Mouse (Mus musculus) midbrain, embryonic 15.5 days (tissue): ENCODE results near the gene Tgfb3. TPM values are rescaled to one million over a fixed set of nuclear protein-coding genes. Genes with fewer than 3 reads are reported as not detected.

Experiments
- ATAC-seq: fragments of 200-750 bp; cut with Nextera tagmentation; replicated peaks from 2 replicates; pipeline ENCODE4 v1.8.0; 2017; ENCODE audit warnings: moderate TSS enrichment
- H3K27ac ChIP-seq: fragments of 300-500 bp; sonication (generic); 2 replicates; pipeline ENCODE4 v1.5.1; 2015; ENCODE audit warnings: mild to moderate bottlenecking, inconsistent platforms
- H3K27me3 ChIP-seq: fragments of 300-500 bp; sonication (generic); replicated peaks from 2 replicates; pipeline ENCODE4 v1.6.1; 2015; ENCODE audit warnings: inconsistent platforms
- H3K36me3 ChIP-seq: fragments of 300-500 bp; sonication (generic); replicated peaks from 2 replicates; pipeline ENCODE4 v1.6.1; 2015; ENCODE audit warnings: inconsistent platforms
- H3K4me1 ChIP-seq: fragments of 300-500 bp; sonication (generic); 2 replicates; pipeline ENCODE4 v1.6.1; 2015; ENCODE audit warnings: inconsistent platforms
- H3K4me2 ChIP-seq: fragments of 300-500 bp; sonication (generic); 2 replicates; pipeline ENCODE4 v1.6.1; 2015; ENCODE audit warnings: inconsistent platforms, mild to moderate bottlenecking, moderate library complexity
- H3K4me3 ChIP-seq: fragments of 300-500 bp; sonication (generic); 2 replicates; pipeline ENCODE4 v1.5.1; 2015; ENCODE audit warnings: mild to moderate bottlenecking, inconsistent platforms
- H3K9ac ChIP-seq: fragments of 300-500 bp; sonication (generic); 2 replicates; pipeline ENCODE4 v1.6.1; 2015; ENCODE audit warnings: mild to moderate bottlenecking, inconsistent platforms
- H3K9me3 ChIP-seq: fragments of 300-500 bp; sonication (generic); 2 replicates; pipeline ENCODE4 v1.6.1; 2016; ENCODE audit warnings: inconsistent platforms
- WGBS: fragments of 180-500 bp; shearing (Covaris S2); methylation state at CpG from one replicate; pipeline ENCODE4 v1.1.7; 2015; ENCODE audit warnings: mixed read lengths; 5-methylcytosine and 5-hydroxymethylcytosine counted together
- polyA plus RNA-seq: library from polyadenylated mRNA; unstranded; fragments of >200 nt; fragmentation: Nextera tagmentation; extraction: Ambion mirVana; gene quantifications from 2 replicates; pipeline ENCODE4 v1.2.1, GENCODE M21; 2015

Tgfb3 gene
- polyA plus RNA-seq, 1 experiment from 2014 or later: 4.7 TPM

GRCm38 (mm10) chr12:86046776-86047175 lies 32.1 kb downstream of the Tgfb3 start:
- H3K9ac ChIP-seq: no peak overlapping the region
- H3K27ac ChIP-seq: no peak overlapping the region
- no peaks in the 10 kb centered on the region; the same call in 1 of the 2 replicates for H3K9me3 ChIP-seq
- ATAC-seq: no peak
- H3K4me1 ChIP-seq: no peaks in the 10 kb centered on the region
- no peak overlapping the region for H3K4me2 ChIP-seq
- no peak overlapping the region for H3K4me3 ChIP-seq
- 96% methylated on average over 2 of the region's 2 CpGs for WGBS
- H3K36me3 ChIP-seq: no peaks in the 10 kb centered on the region; the same call in 1 of the 2 replicates
- no peaks in the 10 kb centered on the region for H3K27me3 ChIP-seq

GRCm38 (mm10) chr12:86046141-86046540 lies 32.7 kb downstream of the Tgfb3 start:
- ATAC-seq: no peak
- Histone ChIP-seq H3K4me3 (no peak overlapping the region), H3K36me3 (no peaks in the 10 kb centered on the region; the same call in 1 of the 2 replicates), H3K27me3 (no peaks in the 10 kb centered on the region), H3K9ac (no peak overlapping the region), H3K9me3 (no peaks in the 10 kb centered on the region; the same call in 1 of the 2 replicates), H3K4me1 (no peaks in the 10 kb centered on the region), H3K27ac (no peak overlapping the region), H3K4me2 (no peak overlapping the region)
- 85% methylated on average over 5 of the region's 5 CpGs for WGBS

- Histone ChIP-seq H3K4me2 (no peak overlapping the region), H3K9ac (no peak overlapping the region), H3K4me3 (no peak overlapping the region), H3K36me3 (no peaks in the 10 kb centered on the region; the same call in 1 of the 2 replicates), H3K4me1 (peaks cover 13% of the 10 kb centered on the region), H3K27me3 (no peaks in the 10 kb centered on the region), H3K27ac (no peak overlapping the region), H3K9me3 (no peaks in the 10 kb centered on the region; the same call in 1 of the 2 replicates)
- 88% methylated on average over 6 of the region's 6 CpGs for WGBS
- ATAC-seq: no peak
Observed at GRCm38 (mm10) chr12:86039751-86040150, 39.1 kb downstream of the Tgfb3 start.

GRCm38 (mm10) chr12:86039078-86039477 lies 39.8 kb downstream of the Tgfb3 start:
- Histone ChIP-seq H3K4me1 (peaks cover 13% of the 10 kb centered on the region), H3K4me2 (no peak overlapping the region), H3K9ac (no peak overlapping the region), H3K36me3 (no peaks in the 10 kb centered on the region; the same call in 1 of the 2 replicates), H3K4me3 (no peak overlapping the region), H3K27me3 (no peaks in the 10 kb centered on the region), H3K27ac (no peak overlapping the region), H3K9me3 (no peaks in the 10 kb centered on the region; the same call in 1 of the 2 replicates)
- no peak for ATAC-seq
- WGBS: 78% methylated on average over 5 of the region's 5 CpGs

GRCm38 (mm10) chr12:86037235-86037921 lies 41.5 kb downstream of the Tgfb3 start:
- no peak overlapping the region for H3K27ac ChIP-seq
- 31% methylated on average over 12 of the region's 12 CpGs for WGBS
- H3K4me3 ChIP-seq: no peak overlapping the region
- H3K4me1 ChIP-seq: peaks cover 13% of the 10 kb centered on the region
- H3K36me3 ChIP-seq: no peaks in the 10 kb centered on the region
- H3K9ac ChIP-seq: no peak overlapping the region
- ATAC-seq: no peak
- H3K27me3 ChIP-seq: no peaks in the 10 kb centered on the region
- no peaks in the 10 kb centered on the region for H3K9me3 ChIP-seq
- H3K4me2 ChIP-seq: no peak overlapping the region

- H3K4me2 ChIP-seq: no peak overlapping the region
- H3K9me3 ChIP-seq: no peaks in the 10 kb centered on the region
- no peak overlapping the region for H3K4me3 ChIP-seq
- H3K27ac ChIP-seq: no peak overlapping the region
- no peak overlapping the region for H3K9ac ChIP-seq
- no peak for ATAC-seq
- H3K4me1 ChIP-seq: peaks cover 13% of the 10 kb centered on the region
- 39% methylated on average over 9 of the region's 9 CpGs for WGBS
- H3K27me3 ChIP-seq: no peaks in the 10 kb centered on the region
- H3K36me3 ChIP-seq: no peaks in the 10 kb centered on the region
Observed at GRCm38 (mm10) chr12:86036368-86037166, 42.3 kb downstream of the Tgfb3 start.

GRCm38 (mm10) chr12:86035586-86035985 lies 43.3 kb downstream of the Tgfb3 start:
- H3K4me1 ChIP-seq: peaks cover 13% of the 10 kb centered on the region
- H3K27me3 ChIP-seq: no peaks in the 10 kb centered on the region
- H3K9me3 ChIP-seq: no peaks in the 10 kb centered on the region
- H3K9ac ChIP-seq: no peak overlapping the region
- no peak overlapping the region for H3K4me3 ChIP-seq
- H3K27ac ChIP-seq: no peak overlapping the region
- H3K4me2 ChIP-seq: no peak overlapping the region
- H3K36me3 ChIP-seq: no peaks in the 10 kb centered on the region
- no peak for ATAC-seq

GRCm38 (mm10) chr12:86030932-86031331 lies 47.9 kb downstream of the Tgfb3 start:
- no peaks in the 10 kb centered on the region for H3K9me3 ChIP-seq
- WGBS: 81% methylated on average over 5 of the region's 5 CpGs
- H3K4me3 ChIP-seq: no peak overlapping the region
- no peak overlapping the region for H3K27ac ChIP-seq
- H3K4me1 ChIP-seq: no peaks in the 10 kb centered on the region
- ATAC-seq: no peak
- H3K27me3 ChIP-seq: no peaks in the 10 kb centered on the region
- no peak overlapping the region for H3K4me2 ChIP-seq
- no peak overlapping the region for H3K9ac ChIP-seq
- no peaks in the 10 kb centered on the region for H3K36me3 ChIP-seq

GRCm38 (mm10) chr12:86027747-86028146 lies 51.1 kb downstream of the Tgfb3 start:
- no peaks in the 10 kb centered on the region for H3K9me3 ChIP-seq
- no peaks in the 10 kb centered on the region for H3K4me1 ChIP-seq
- H3K36me3 ChIP-seq: no peaks in the 10 kb centered on the region
- H3K4me2 ChIP-seq: no peak overlapping the region
- ATAC-seq: no peak
- 90% methylated on average over 1 of the region's 1 CpGs for WGBS
- H3K9ac ChIP-seq: no peak overlapping the region
- H3K27ac ChIP-seq: no peak overlapping the region
- H3K27me3 ChIP-seq: no peaks in the 10 kb centered on the region
- H3K4me3 ChIP-seq: no peak overlapping the region

- Histone ChIP-seq H3K9ac (no peak overlapping the region), H3K27ac (no peak overlapping the region), H3K4me3 (no peak overlapping the region), H3K4me1 (no peaks in the 10 kb centered on the region), H3K27me3 (no peaks in the 10 kb centered on the region), H3K4me2 (no peak overlapping the region), H3K36me3 (no peaks in the 10 kb centered on the region), H3K9me3 (no peaks in the 10 kb centered on the region)
- 73% methylated on average over 5 of the region's 5 CpGs for WGBS
- ATAC-seq: no peak
Observed at GRCm38 (mm10) chr12:86027000-86027399, 51.8 kb downstream of the Tgfb3 start.

- Histone ChIP-seq H3K4me2 (no peak overlapping the region), H3K4me1 (no peaks in the 10 kb centered on the region), H3K27ac (no peak overlapping the region), H3K36me3 (no peaks in the 10 kb centered on the region), H3K9ac (no peak overlapping the region), H3K9me3 (no peaks in the 10 kb centered on the region), H3K4me3 (no peak overlapping the region), H3K27me3 (no peaks in the 10 kb centered on the region)
- ATAC-seq: no peak
- 93% methylated on average over 6 of the region's 6 CpGs for WGBS
Observed at GRCm38 (mm10) chr12:86025480-86025879, 53.4 kb downstream of the Tgfb3 start.

- H3K4me3 ChIP-seq: no peak overlapping the region
- WGBS: 61% methylated on average over 4 of the region's 4 CpGs
- ATAC-seq: no peak
- no peak overlapping the region for H3K4me2 ChIP-seq
- H3K9ac ChIP-seq: no peak overlapping the region
- H3K27me3 ChIP-seq: no peaks in the 10 kb centered on the region
- no peaks in the 10 kb centered on the region for H3K4me1 ChIP-seq
- no peak overlapping the region for H3K27ac ChIP-seq
- no peaks in the 10 kb centered on the region for H3K9me3 ChIP-seq
- H3K36me3 ChIP-seq: no peaks in the 10 kb centered on the region
Observed at GRCm38 (mm10) chr12:86024426-86024825, 54.4 kb downstream of the Tgfb3 start.
